Mouse (Mus musculus) heart, embryonic 11.5 days (tissue): ENCODE data around the gene Gm49510. TPM values are rescaled to one million over a fixed set of nuclear protein-coding genes. Genes with fewer than 3 reads are reported as not detected.
A peak's percentile ranks its signal among the peaks of the same experiment; 100 is the strongest.
"Not testable (repeated sequence)": the region's sequence is repeated elsewhere in the genome, so short reads cannot be mapped to it uniquely, and the experiment has no call there.

Experiments used
- ATAC-seq: fragments of 200-750 bp; cut with Nextera tagmentation; replicated peaks from 2 replicates; pipeline ENCODE4 v1.8.0; 2017; ENCODE audit warnings: moderate library complexity; ENCODE audit not compliant: insufficient number of reproducible peaks, low FRiP score, low TSS enrichment
- H3K27ac ChIP-seq: fragments of 300-500 bp; sonication (generic); 2 replicates; pipeline ENCODE4 v1.5.1; 2014; ENCODE audit warnings: mild to moderate bottlenecking, low read depth, low read length
- H3K27me3 ChIP-seq: fragments of 300-500 bp; sonication (generic); 2 replicates; pipeline ENCODE4 v1.6.1; 2014; ENCODE audit warnings: mild to moderate bottlenecking, low read length, mixed read lengths; ENCODE audit not compliant: control insufficient read depth, insufficient read depth
- H3K36me3 ChIP-seq: fragments of 300-500 bp; sonication (generic); 2 replicates; pipeline ENCODE4 v1.6.1; 2014; ENCODE audit warnings: mild to moderate bottlenecking, low read length, moderate library complexity, mixed read lengths; ENCODE audit not compliant: control insufficient read depth, insufficient read depth
- H3K4me1 ChIP-seq: fragments of 300-500 bp; sonication (generic); 2 replicates; pipeline ENCODE4 v1.6.1; 2014; ENCODE audit warnings: low read length; ENCODE audit not compliant: control insufficient read depth, insufficient read depth
- H3K4me2 ChIP-seq: fragments of 300-500 bp; sonication (generic); 2 replicates; pipeline ENCODE4 v1.6.1; 2014; ENCODE audit warnings: mild to moderate bottlenecking, moderate library complexity
- H3K4me3 ChIP-seq: fragments of 300-500 bp; sonication (generic); 2 replicates; pipeline ENCODE4 v1.5.1; 2014; ENCODE audit warnings: low read depth, low read length
- H3K9ac ChIP-seq: fragments of 300-500 bp; sonication (generic); 2 replicates; pipeline ENCODE4 v1.6.1; 2014; ENCODE audit warnings: mild to moderate bottlenecking, low read depth, low read length, moderate library complexity
- H3K9me3 ChIP-seq: fragments of 300-500 bp; sonication (generic); replicated peaks from 2 replicates; pipeline ENCODE4 v1.6.1; 2016; ENCODE audit warnings: low read length; ENCODE audit not compliant: control insufficient read depth
- WGBS: fragments of 180-500 bp; shearing (Covaris S2); extraction: QIAGEN DNeasy Blood & Tissue Kit; methylation state at CpG from one replicate; pipeline ENCODE4 v1.1.7; 2014; ENCODE audit not compliant: insufficient replicate concordance; 5-methylcytosine and 5-hydroxymethylcytosine counted together
- polyA plus RNA-seq: library from polyadenylated mRNA; unstranded; fragments of >200 nt; fragmentation: Nextera tagmentation; extraction: Ambion mirVana; gene quantifications from 2 replicates; pipeline ENCODE4 v1.2.1, GENCODE M21; 2014

Gene Gm49510
- polyA plus RNA-seq, 1 experiment from 2014 or later, result 0.47 TPM

GRCm38 (mm10) chr15:78874989-78875388 is 24.5 kb upstream of the Gm49510 start:
- 75% methylated on average over 8 of the region's 8 CpGs for WGBS
- H3K9ac ChIP-seq, result 0 out of 2 replicates have a peak overlapping the region, but pooled peaks have one; percentile 11
- no peaks in the 10 kb centered on the region for H3K9me3 ChIP-seq
- ATAC-seq, result no peak
- no peak overlapping the region for H3K27ac ChIP-seq
- no peak overlapping the region for H3K4me3 ChIP-seq
- no peaks in the 10 kb centered on the region for H3K36me3 ChIP-seq
- no peak overlapping the region for H3K4me2 ChIP-seq
- H3K27me3 ChIP-seq, result no peaks in the 10 kb centered on the region
- peaks cover 21% of the 10 kb centered on the region for H3K4me1 ChIP-seq

- Histone ChIP-seq H3K4me1 (peaks cover 21% of the 10 kb centered on the region), H3K4me3 (no peak overlapping the region), H3K4me2 (peak overlapping the region; percentile 95), H3K9ac (peak overlapping the region; percentile 83), H3K27ac (peak overlapping the region; percentile 97; the same call in 1 of the 2 replicates), H3K9me3 (no peaks in the 10 kb centered on the region), H3K36me3 (no peaks in the 10 kb centered on the region), H3K27me3 (no peaks in the 10 kb centered on the region)
- ATAC-seq, result no peak
- WGBS, result 76% methylated on average over 5 of the region's 5 CpGs
Measured at GRCm38 (mm10) chr15:78875537-78875936, 23.9 kb upstream of the Gm49510 start.

- under 1% methylated on average over 17 of the region's 17 CpGs for WGBS
- ATAC-seq, result no peak
Measured at GRCm38 (mm10) chr15:78876258-78876696, 23.2 kb upstream of the Gm49510 start.

GRCm38 (mm10) chr15:78876991-78877809 is 22.3 kb upstream of the Gm49510 start, which contains the start of gene Gga1:
Gene Gga1 (plus strand): TSS chr15:78877190.
- ATAC-seq, result peak; percentile 88
- Histone ChIP-seq H3K4me2 (peak within 1 kb of the TSS; percentile 95), H3K9me3 (no peaks in the 10 kb centered on the region), H3K9ac (peak within 1 kb of the TSS; percentile 83), H3K27ac (peak within 1 kb of the TSS; percentile 97), H3K4me3 (peak within 1 kb of the TSS; percentile 85), H3K4me1 (peaks cover 19% of the 10 kb centered on the region), H3K27me3 (no peaks in the 10 kb centered on the region), H3K36me3 (peaks cover 9% of the 10 kb centered on the region)
- under 1% methylated on average over 72 of the region's 95 CpGs for WGBS

More at GRCm38 (mm10) chr15:78876258-78876696, 23.2 kb upstream of the Gm49510 start:
- Histone ChIP-seq H3K36me3 (peaks cover 3% of the 10 kb centered on the region; the same call in 1 of the 2 replicates), H3K27ac (peak overlapping the region; percentile 97), H3K4me1 (peaks cover 21% of the 10 kb centered on the region), H3K27me3 (no peaks in the 10 kb centered on the region), H3K9ac (peak overlapping the region; percentile 83), H3K4me3 (peak overlapping the region; percentile 85), H3K9me3 (no peaks in the 10 kb centered on the region), H3K4me2 (peak overlapping the region; percentile 95)

GRCm38 (mm10) chr15:78877810-78878390 is 21.6 kb upstream of the Gm49510 start:
- Histone ChIP-seq H3K4me2 (peak overlapping the region; percentile 95), H3K27ac (peak overlapping the region; percentile 97), H3K9ac (peak overlapping the region; percentile 83), H3K27me3 (no peaks in the 10 kb centered on the region), H3K4me1 (peaks cover 18% of the 10 kb centered on the region), H3K9me3 (no peaks in the 10 kb centered on the region), H3K36me3 (peaks cover 14% of the 10 kb centered on the region), H3K4me3 (peak overlapping the region; percentile 85)
- under 1% methylated on average over 17 of the region's 17 CpGs for WGBS
- peak; percentile 4; the same call in 1 of the 2 replicates for ATAC-seq

- H3K27me3 ChIP-seq, H3K4me2 ChIP-seq: not testable (repeated sequence)
- 42% methylated on average over 7 of the region's 7 CpGs for WGBS
Measured at GRCm38 (mm10) chr15:78878792-78879516, 20.5 kb upstream of the Gm49510 start.

GRCm38 (mm10) chr15:78880432-78880831 is 19.0 kb upstream of the Gm49510 start:
- peaks cover 18% of the 10 kb centered on the region for H3K4me1 ChIP-seq
- no peak overlapping the region for H3K4me3 ChIP-seq
- peaks cover 21% of the 10 kb centered on the region for H3K36me3 ChIP-seq
- 93% methylated on average over 8 of the region's 8 CpGs for WGBS
- H3K4me2 ChIP-seq, result no peak overlapping the region
- no peak overlapping the region for H3K27ac ChIP-seq
- H3K9ac ChIP-seq, result no peak overlapping the region
- H3K9me3 ChIP-seq, result no peaks in the 10 kb centered on the region
- ATAC-seq, result no peak
- no peaks in the 10 kb centered on the region for H3K27me3 ChIP-seq

More at GRCm38 (mm10) chr15:78878792-78879516, 20.5 kb upstream of the Gm49510 start:
- not testable (repeated sequence) for H3K9ac ChIP-seq, ATAC-seq, H3K4me3 ChIP-seq, H3K9me3 ChIP-seq, H3K27ac ChIP-seq
- peaks cover 20% of the 10 kb centered on the region for H3K36me3 ChIP-seq
- peaks cover 18% of the 10 kb centered on the region for H3K4me1 ChIP-seq

- 85% methylated on average over 3 of the region's 3 CpGs for WGBS
- H3K36me3 ChIP-seq, result peaks cover 25% of the 10 kb centered on the region
- ATAC-seq, result no peak
Measured at GRCm38 (mm10) chr15:78881828-78882227, 17.6 kb upstream of the Gm49510 start.

More at GRCm38 (mm10) chr15:78881828-78882227, 17.6 kb upstream of the Gm49510 start:
- H3K27me3 ChIP-seq, result no peaks in the 10 kb centered on the region
- H3K9ac ChIP-seq, result 0 out of 2 replicates have a peak overlapping the region, but pooled peaks have one; percentile 22
- H3K4me2 ChIP-seq, result no peak overlapping the region
- no peak overlapping the region for H3K4me3 ChIP-seq
- no peaks in the 10 kb centered on the region for H3K9me3 ChIP-seq
- H3K4me1 ChIP-seq, result peaks cover 12% of the 10 kb centered on the region
- no peak overlapping the region for H3K27ac ChIP-seq
